Mouse (Mus musculus): ENCODE results near the gene 2310050C09Rik. TPM values are rescaled to one million over a fixed set of nuclear protein-coding genes. Genes with fewer than 3 reads are reported as not detected.

2310050C09Rik gene
- polyA plus RNA-seq (2015; fragmentation: Nextera tagmentation; extraction: Ambion mirVana), result not detected in 2 replicates

DNA sequence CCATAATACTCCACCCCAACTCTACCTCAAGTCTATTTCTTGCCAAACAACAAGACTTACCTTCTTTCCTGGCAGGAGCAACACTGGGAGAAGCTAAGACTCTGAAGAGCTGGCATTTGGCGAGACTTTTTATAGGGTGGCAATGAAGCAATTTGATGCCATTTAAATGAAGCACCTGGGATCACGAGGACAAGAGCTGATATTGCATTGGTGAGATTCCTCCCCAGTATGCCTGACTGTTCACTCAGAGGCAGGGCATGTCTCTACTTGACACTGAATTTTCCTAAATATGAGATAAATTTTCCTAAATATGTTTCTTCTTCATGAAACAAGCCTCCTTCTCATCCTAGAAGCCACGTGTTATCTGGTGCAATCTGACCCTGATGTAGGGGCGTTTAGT is at the start of gene 2310050C09Rik:
2310050C09Rik (minus strand) TSS at position 101 of the 400 bp plus-strand sequence.
- no peak within 1 kb of the TSS for H3K4me2 ChIP-seq
- H3K4me1 ChIP-seq, result no peaks in the 10 kb centered on the region
- H3K27me3 ChIP-seq, result no peaks in the 10 kb centered on the region
- no peak within 1 kb of the TSS for H3K4me3 ChIP-seq
- no peaks in the 10 kb centered on the region for H3K9me3 ChIP-seq (replicated peaks)
- ATAC-seq, result no peak
- 83% methylated on average over 4 of the region's 4 CpGs for WGBS
- H3K27ac ChIP-seq, result no peak within 1 kb of the TSS
- no peak within 1 kb of the TSS for H3K9ac ChIP-seq
- no peaks in the 10 kb centered on the region for H3K36me3 ChIP-seq (ENCODE audit: poor library complexity, severe bottlenecking)

DNA sequence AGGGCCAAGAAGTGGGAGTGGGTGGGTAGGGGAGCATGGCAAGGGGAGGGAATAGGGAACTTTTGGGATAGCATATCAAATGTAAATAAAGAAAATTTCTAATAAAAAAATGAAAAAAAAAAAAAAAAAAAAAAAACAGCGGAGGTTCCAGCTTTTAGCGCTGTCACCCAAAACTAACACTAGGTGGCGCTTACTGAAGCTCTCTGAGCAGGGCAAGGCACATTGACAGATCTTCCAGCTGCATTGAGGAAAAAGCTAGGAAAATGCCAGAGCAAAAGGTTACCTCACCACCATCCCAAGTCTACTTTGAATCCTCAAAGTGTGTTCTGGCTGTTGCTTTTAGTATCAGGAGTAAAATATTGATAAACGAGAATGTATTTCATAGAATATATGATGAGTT is 37.6 kb upstream of the 2310050C09Rik start:
- WGBS, result 30% methylated on average over 4 of the region's 4 CpGs

DNA sequence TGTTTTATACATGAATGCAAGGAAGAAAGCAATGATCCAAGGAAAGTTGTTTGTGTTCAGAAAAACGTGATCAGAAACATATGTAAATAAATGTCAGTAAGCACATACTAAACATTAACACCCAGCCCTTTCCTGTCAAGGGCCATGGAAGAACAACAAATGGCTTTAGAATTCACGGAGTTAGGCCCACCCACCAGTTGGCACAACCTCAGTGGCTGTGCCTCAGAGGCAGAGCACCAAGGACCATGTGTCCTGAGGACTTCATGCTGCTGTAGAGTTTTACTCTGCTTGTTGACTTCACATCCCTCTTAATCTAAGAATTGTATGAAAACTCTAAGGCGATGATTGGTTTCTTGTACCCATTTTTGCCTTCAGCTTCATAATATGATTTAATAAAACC is 35.2 kb upstream of the 2310050C09Rik start:
- Histone ChIP-seq H3K9ac (no peak overlapping the region), H3K27ac (no peak overlapping the region), H3K9me3 (replicated peaks) (no peaks in the 10 kb centered on the region), H3K4me1 (no peaks in the 10 kb centered on the region), H3K4me2 (no peak overlapping the region), H3K4me3 (no peak overlapping the region), H3K27me3 (no peaks in the 10 kb centered on the region), H3K36me3 (ENCODE audit: poor library complexity, severe bottlenecking) (no peaks in the 10 kb centered on the region)
- ATAC-seq, result no peak
- 57% methylated on average over 3 of the region's 3 CpGs for WGBS

More for the DNA sequence above, 37.6 kb upstream of the 2310050C09Rik start:
- ATAC-seq, result peak; percentile 61; the same call in 1 of the 2 replicates
- no peaks in the 10 kb centered on the region for H3K36me3 ChIP-seq (ENCODE audit: poor library complexity, severe bottlenecking)
- H3K9ac ChIP-seq, result no peak overlapping the region
- H3K4me3 ChIP-seq, result no peak overlapping the region
- H3K27me3 ChIP-seq, result no peaks in the 10 kb centered on the region
- H3K4me2 ChIP-seq, result no peak overlapping the region
- H3K27ac ChIP-seq, result no peak overlapping the region
- H3K4me1 ChIP-seq, result no peaks in the 10 kb centered on the region
- no peaks in the 10 kb centered on the region for H3K9me3 ChIP-seq (replicated peaks)

DNA sequence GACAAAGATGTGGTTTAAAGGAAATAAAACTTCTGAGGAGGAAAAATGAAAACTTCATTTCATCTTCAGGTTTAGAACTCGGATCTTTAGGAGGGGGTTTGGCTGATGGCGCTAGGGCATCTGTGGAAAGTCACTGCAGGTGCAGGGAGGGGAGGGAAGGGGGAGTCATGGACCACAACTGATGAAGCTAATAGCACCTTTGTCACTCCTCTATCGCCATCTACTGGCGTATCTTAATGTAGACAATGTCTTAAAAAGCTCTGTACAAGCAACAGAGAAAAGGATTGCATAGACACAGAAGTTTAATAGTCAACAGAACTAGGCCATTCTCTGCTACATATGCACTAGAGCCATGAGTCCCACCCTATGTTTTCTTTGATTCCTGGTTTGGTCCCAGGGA is 33.6 kb upstream of the 2310050C09Rik start:
- no peaks in the 10 kb centered on the region for H3K9me3 ChIP-seq (replicated peaks)
- no peak overlapping the region for H3K4me3 ChIP-seq
- H3K27ac ChIP-seq, result no peak overlapping the region
- WGBS, result 34% methylated on average over 4 of the region's 4 CpGs
- no peak overlapping the region for H3K4me2 ChIP-seq
- H3K36me3 ChIP-seq (ENCODE audit: poor library complexity, severe bottlenecking), result no peaks in the 10 kb centered on the region
- ATAC-seq, result peak; percentile 33; the same call in 1 of the 2 replicates
- H3K27me3 ChIP-seq, result no peaks in the 10 kb centered on the region
- no peaks in the 10 kb centered on the region for H3K4me1 ChIP-seq
- H3K9ac ChIP-seq, result no peak overlapping the region

DNA sequence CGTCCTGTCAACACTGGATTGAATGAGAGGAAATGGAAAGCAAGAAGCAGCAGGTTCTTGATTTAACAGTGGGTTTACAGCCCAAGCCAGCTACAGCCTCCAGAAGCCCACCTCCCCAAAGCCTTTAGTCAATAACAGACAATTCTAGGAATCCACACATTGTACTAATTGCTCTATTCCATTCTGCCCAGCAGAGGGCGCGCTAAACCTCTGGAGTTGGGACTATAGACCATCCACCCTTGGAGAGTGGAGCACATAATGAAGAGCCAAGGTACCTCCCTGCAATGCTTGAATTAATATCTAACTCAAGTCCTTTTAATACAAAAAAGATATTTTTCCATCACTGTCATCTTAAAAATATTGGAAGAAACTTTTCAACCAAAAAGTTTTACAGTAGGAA is 33.0 kb upstream of the 2310050C09Rik start:
- H3K4me1 ChIP-seq, result no peaks in the 10 kb centered on the region
- no peak overlapping the region for H3K4me3 ChIP-seq
- no peak overlapping the region for H3K27ac ChIP-seq
- H3K36me3 ChIP-seq (ENCODE audit: poor library complexity, severe bottlenecking), result no peaks in the 10 kb centered on the region
- H3K9me3 ChIP-seq (replicated peaks), result no peaks in the 10 kb centered on the region
- no peak overlapping the region for H3K4me2 ChIP-seq
- H3K9ac ChIP-seq, result no peak overlapping the region
- H3K27me3 ChIP-seq, result no peaks in the 10 kb centered on the region
- ATAC-seq, result no peak
- 27% methylated on average over 3 of the region's 3 CpGs for WGBS

DNA sequence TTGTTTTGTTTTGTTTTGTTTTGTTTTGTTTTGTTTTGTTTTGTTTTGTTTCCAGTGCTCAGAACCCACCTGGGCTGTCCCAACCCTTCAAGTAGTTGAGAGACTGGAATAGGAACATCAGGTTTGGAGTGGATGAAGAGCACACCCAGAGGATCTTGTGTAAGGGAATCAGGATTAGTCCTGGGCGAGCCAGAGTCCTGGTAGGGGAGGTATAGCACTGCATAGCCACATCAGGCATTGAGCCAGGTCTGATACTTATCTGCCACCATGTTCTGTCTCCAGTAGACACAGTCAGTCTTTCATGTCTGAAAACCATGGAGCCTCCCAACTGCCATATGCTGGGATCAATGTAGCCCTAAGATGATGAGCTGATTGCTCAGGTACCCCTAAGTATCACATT is 24.5 kb upstream of the 2310050C09Rik start:
- no peak overlapping the region for H3K27ac ChIP-seq
- no peaks in the 10 kb centered on the region for H3K27me3 ChIP-seq
- H3K9ac ChIP-seq, result no peak overlapping the region
- ATAC-seq, result no peak
- H3K4me1 ChIP-seq, result no peaks in the 10 kb centered on the region
- H3K9me3 ChIP-seq (replicated peaks), result no peaks in the 10 kb centered on the region; the same call in 1 of the 2 replicates
- no peaks in the 10 kb centered on the region for H3K36me3 ChIP-seq (ENCODE audit: poor library complexity, severe bottlenecking)
- 47% methylated on average over 1 of the region's 1 CpGs for WGBS
- H3K4me2 ChIP-seq, result no peak overlapping the region
- no peak overlapping the region for H3K4me3 ChIP-seq

DNA sequence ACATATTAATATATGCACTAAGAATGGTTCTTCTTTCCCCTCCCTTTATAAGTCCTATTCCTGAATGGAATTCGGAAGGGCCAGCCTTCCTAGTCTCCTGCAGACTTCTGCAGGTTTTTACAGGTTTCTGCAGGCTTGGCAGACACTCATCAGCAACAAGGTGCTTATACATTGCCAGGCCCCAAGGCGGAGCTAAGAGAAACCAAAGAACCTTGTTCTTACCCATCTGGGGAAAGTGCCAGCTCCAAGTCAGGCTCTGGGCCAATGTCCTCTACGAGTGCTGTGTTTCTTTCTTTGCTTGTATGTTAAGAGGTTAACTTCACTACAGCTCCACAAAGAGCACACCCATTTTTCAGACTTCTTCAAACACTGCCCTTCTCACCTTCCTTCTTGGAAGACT is 24.0 kb upstream of the 2310050C09Rik start:
- Histone ChIP-seq H3K27ac (no peak overlapping the region), H3K4me1 (no peaks in the 10 kb centered on the region)
- ATAC-seq, result no peak

DNA sequence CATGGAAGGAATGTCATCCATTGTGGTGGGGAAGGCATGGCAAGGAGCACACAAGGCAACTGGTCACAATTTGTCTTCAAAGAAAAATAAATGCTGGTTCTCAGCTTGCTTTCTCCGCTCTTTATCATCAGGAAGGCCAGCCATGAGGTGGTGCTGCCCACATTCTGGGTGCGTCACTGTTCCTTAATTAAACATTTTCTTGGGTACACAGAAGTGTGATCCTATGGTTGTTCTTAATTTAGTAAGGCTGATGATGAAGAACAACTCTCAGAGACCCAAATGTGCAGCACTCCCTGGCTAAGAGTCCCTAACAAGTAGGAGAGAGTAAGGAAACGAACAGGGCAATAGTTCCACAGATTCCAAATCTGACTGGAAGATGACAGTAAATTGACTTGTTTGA is 4.2 kb upstream of the 2310050C09Rik start:
- Histone ChIP-seq H3K9me3 (replicated peaks) (no peaks in the 10 kb centered on the region), H3K36me3 (ENCODE audit: poor library complexity, severe bottlenecking) (no peaks in the 10 kb centered on the region), H3K27ac (no peak overlapping the region), H3K9ac (no peak overlapping the region), H3K4me3 (no peak overlapping the region), H3K4me2 (no peak overlapping the region), H3K27me3 (no peaks in the 10 kb centered on the region), H3K4me1 (no peaks in the 10 kb centered on the region)
- 90% methylated on average over 3 of the region's 3 CpGs for WGBS
- no peak for ATAC-seq

More for the DNA sequence above, 24.0 kb upstream of the 2310050C09Rik start:
- 72% methylated on average over 3 of the region's 3 CpGs for WGBS
- Histone ChIP-seq H3K27me3 (no peaks in the 10 kb centered on the region), H3K9ac (no peak overlapping the region), H3K36me3 (ENCODE audit: poor library complexity, severe bottlenecking) (no peaks in the 10 kb centered on the region), H3K4me3 (no peak overlapping the region), H3K4me2 (no peak overlapping the region), H3K9me3 (replicated peaks) (no peaks in the 10 kb centered on the region; the same call in 1 of the 2 replicates)

DNA sequence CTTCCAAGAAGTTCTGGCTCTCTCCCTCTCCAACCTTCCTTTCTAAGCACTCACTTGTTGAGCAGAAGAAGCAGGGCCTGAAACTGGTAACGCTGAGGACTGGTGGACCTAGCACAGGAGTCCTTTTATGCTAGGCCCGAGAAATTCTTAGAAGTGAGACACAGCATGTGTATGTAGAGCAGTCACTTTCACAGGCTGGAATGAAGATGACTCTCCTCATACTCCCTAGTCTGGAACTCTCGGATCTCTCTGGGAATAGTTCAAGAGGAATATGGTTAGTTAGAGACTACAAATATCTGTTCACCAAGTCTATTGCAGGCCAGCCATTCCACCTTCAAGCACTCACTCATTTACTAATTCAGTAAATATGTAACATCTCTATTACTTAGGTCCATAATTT is 18.8 kb downstream of the 2310050C09Rik start, which contains the start of gene Lce1l:
Lce1l (minus strand) TSS at position 101 of the 400 bp plus-strand sequence.
- WGBS, result 89% methylated on average over 3 of the region's 3 CpGs
- Histone ChIP-seq H3K4me2 (no peak within 1 kb of the TSS), H3K4me3 (no peak within 1 kb of the TSS), H3K27ac (no peak within 1 kb of the TSS), H3K27me3 (no peaks in the 10 kb centered on the region), H3K4me1 (no peaks in the 10 kb centered on the region), H3K9ac (no peak within 1 kb of the TSS), H3K36me3 (ENCODE audit: poor library complexity, severe bottlenecking) (no peaks in the 10 kb centered on the region), H3K9me3 (replicated peaks) (no peaks in the 10 kb centered on the region)
- ATAC-seq, result no peak

DNA sequence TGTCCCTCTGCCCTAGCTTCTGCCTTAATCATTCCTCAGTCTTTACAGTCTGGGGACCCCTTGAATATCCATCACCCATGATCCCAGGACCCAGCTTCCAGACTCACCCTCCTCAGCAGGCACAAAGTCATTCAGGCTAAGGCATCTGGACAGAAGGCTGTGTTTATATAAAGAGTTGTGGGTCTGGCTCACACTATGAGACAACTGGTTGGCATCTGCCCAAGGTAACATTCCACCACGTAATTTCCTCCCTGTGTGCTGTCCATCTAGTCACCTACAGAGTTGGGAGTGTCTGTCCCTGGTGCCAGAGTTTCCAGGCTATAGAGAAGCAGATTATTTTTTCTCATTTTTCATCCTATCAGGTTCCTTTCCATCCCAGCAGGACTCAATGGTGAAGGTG is 42.9 kb downstream of the 2310050C09Rik start, which contains the start of gene Kprp:
Kprp (minus strand) TSS at position 140 of the 400 bp plus-strand sequence.
- no peak within 1 kb of the TSS for H3K4me2 ChIP-seq
- H3K27ac ChIP-seq, result no peak within 1 kb of the TSS
- H3K9me3 ChIP-seq (replicated peaks), result no peaks in the 10 kb centered on the region
- no peaks in the 10 kb centered on the region for H3K27me3 ChIP-seq
- H3K36me3 ChIP-seq (ENCODE audit: poor library complexity, severe bottlenecking), result no peaks in the 10 kb centered on the region
- no peaks in the 10 kb centered on the region for H3K4me1 ChIP-seq
- no peak within 1 kb of the TSS for H3K9ac ChIP-seq
- no peak for ATAC-seq
- WGBS, result 50% methylated on average over 1 of the region's 1 CpGs
- H3K4me3 ChIP-seq, result no peak within 1 kb of the TSS

DNA sequence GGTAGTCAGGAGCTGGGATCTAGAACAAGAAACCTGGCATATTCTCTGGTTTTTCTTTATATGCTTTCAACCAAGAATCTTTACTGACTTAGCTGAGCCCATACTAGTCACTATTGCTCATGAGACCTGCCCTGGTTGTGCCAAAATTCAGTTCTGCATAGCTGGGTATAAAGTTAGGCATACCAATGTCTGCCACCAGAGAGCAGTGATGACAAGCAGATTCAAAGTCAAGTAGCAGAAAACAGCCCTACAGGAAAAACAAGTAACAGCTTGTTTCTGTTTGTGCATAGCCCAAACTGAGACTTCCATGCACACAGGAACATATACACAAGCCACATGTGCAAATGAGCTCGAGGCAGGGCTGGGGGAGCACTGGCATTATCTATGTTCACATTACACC is 44.2 kb downstream of the 2310050C09Rik start:
- H3K4me3 ChIP-seq, result no peak overlapping the region
- H3K4me1 ChIP-seq, result no peaks in the 10 kb centered on the region
- 35% methylated on average over 1 of the region's 1 CpGs for WGBS
- no peaks in the 10 kb centered on the region for H3K27me3 ChIP-seq
- no peak overlapping the region for H3K9ac ChIP-seq
- ATAC-seq, result no peak
- no peaks in the 10 kb centered on the region for H3K36me3 ChIP-seq (ENCODE audit: poor library complexity, severe bottlenecking)
- no peaks in the 10 kb centered on the region for H3K9me3 ChIP-seq (replicated peaks)
- no peak overlapping the region for H3K4me2 ChIP-seq
- H3K27ac ChIP-seq, result no peak overlapping the region
